Mouse (Mus musculus): ENCODE results near the gene Orai1. TPM values are rescaled to one million over a fixed set of nuclear protein-coding genes. Genes with fewer than 3 reads are reported as not detected.

The Orai1 gene
- polyA plus RNA-seq, 1 experiment from 2014 or later: 24.6 TPM

DNA sequence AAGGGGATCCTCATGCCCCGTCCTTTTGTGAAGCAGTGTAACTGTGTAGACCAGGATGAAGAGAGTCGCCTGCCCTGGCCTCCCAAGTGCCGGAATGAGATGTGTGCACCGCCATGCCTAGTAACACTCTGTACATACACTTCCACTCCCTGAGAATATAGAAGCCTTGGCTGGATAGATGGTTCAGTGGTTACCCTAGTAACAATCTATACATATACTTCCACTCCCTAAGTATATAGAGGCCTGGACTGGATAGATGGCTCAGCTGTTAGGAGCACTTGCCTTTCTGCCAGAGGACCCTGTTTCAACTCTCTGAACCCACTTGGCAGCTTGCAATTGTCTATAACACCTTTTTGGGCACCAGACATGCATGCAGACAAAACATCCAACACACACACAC, 20.2 kb downstream of the Orai1 start:
- Histone ChIP-seq H3K9ac (ENCODE audit: low read length) (no peak overlapping the region), H3K4me1 (ENCODE audit: control insufficient read depth in 2 of 2, insufficient read depth in 2 of 2, low read length in 2 of 2) (peaks cover 7 to 8% of the 10 kb centered on the region in 2 experiments; a peak in 3 of 4 replicates), H3K27me3 (ENCODE audit: control insufficient read depth, insufficient read depth, low read length) (no peaks in the 10 kb centered on the region), H3K4me3 (ENCODE audit: control insufficient read depth in 1 of 2, insufficient read depth in 1 of 2, low read depth in 1 of 2, low read length in 2 of 2) (no peak overlapping the region), H3K36me3 (ENCODE audit: control insufficient read depth, insufficient read depth, low read length) (peaks cover 21% of the 10 kb centered on the region), H3K4me2 (ENCODE audit: low read length) (no peak overlapping the region), H3K27ac (replicated peaks in 1 of 2; ENCODE audit: control insufficient read depth in 1 of 2, insufficient read depth in 1 of 2, low read depth in 2 of 2, low read length in 2 of 2) (no peak overlapping the region), H3K9me3 (ENCODE audit: control insufficient read depth, low read length) (0 out of 2 replicates have a peak, but pooled peaks cover 4% of the 10 kb centered on the region)
- ATAC-seq (ENCODE audit: insufficient number of reproducible peaks, insufficient read depth, low FRiP score, low read depth): no peak
- WGBS: 79% methylated on average over 4 of the region's 4 CpGs

DNA sequence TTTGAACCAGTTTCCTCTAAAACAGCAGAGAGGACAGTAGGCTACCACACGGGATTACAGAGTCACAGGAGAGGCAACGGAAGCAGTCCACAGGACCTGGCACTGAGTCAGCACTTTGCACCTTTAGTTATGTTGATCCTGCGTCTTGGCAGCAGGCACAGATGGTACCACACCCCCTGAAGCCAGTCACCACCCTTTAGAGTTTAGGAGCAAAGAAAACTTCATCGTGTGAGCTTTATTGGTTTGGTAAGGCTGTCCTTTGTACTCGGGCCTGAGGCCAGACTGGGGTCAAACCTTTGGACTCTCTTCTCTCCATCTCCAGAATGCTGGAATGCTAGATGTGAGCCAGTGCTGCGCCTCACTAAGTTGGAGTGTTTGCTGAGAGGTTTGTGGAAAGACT, 20.7 kb downstream of the Orai1 start:
- no peak for ATAC-seq (ENCODE audit: insufficient number of reproducible peaks, insufficient read depth, low FRiP score, low read depth)
- H3K9ac ChIP-seq (ENCODE audit: low read length): no peak overlapping the region
- H3K27ac ChIP-seq (replicated peaks in 1 of 2; ENCODE audit: control insufficient read depth in 1 of 2, insufficient read depth in 1 of 2, low read depth in 2 of 2, low read length in 2 of 2): no peak overlapping the region
- no peaks in the 10 kb centered on the region for H3K27me3 ChIP-seq (ENCODE audit: control insufficient read depth, insufficient read depth, low read length)
- no peak overlapping the region for H3K4me3 ChIP-seq (ENCODE audit: control insufficient read depth in 1 of 2, insufficient read depth in 1 of 2, low read depth in 1 of 2, low read length in 2 of 2)
- H3K4me2 ChIP-seq (ENCODE audit: low read length): no peak overlapping the region
- WGBS: 29% methylated on average over 6 of the region's 6 CpGs
- peaks cover 7 to 8% of the 10 kb centered on the region in 2 experiments; a peak in 3 of 4 replicates for H3K4me1 ChIP-seq (ENCODE audit: control insufficient read depth in 2 of 2, insufficient read depth in 2 of 2, low read length in 2 of 2)
- H3K36me3 ChIP-seq (ENCODE audit: control insufficient read depth, insufficient read depth, low read length): peaks cover 16% of the 10 kb centered on the region
- 0 out of 2 replicates have a peak, but pooled peaks cover 4% of the 10 kb centered on the region for H3K9me3 ChIP-seq (ENCODE audit: control insufficient read depth, low read length)

DNA sequence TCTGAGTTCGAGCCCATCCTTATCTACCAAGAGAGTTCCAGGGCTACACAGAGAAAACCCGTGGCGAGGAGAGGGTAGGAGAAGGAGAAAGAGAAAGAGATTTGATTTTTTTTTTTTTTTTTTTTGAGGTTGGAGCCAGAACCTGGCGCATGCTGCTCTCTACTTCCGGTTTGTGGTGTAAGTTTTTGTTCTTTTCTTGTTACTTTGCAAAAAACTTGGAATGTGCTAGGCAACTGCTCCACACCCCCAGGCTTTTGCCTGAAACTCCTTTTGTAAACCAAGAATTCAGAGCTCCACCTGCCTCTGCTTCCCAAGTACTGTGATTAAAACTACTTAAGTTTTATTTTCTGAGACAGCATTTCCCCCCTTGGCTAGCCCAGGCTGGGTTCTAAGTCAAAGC, 23.2 kb downstream of the Orai1 start:
- no peak overlapping the region for H3K27ac ChIP-seq (replicated peaks in 1 of 2; ENCODE audit: control insufficient read depth in 1 of 2, insufficient read depth in 1 of 2, low read depth in 2 of 2, low read length in 2 of 2)
- no peak overlapping the region for H3K4me3 ChIP-seq (ENCODE audit: control insufficient read depth in 1 of 2, insufficient read depth in 1 of 2, low read depth in 1 of 2, low read length in 2 of 2)
- no peak for ATAC-seq (ENCODE audit: insufficient number of reproducible peaks, insufficient read depth, low FRiP score, low read depth)
- peaks cover 7 to 8% of the 10 kb centered on the region in 2 experiments; a peak in 3 of 4 replicates for H3K4me1 ChIP-seq (ENCODE audit: control insufficient read depth in 2 of 2, insufficient read depth in 2 of 2, low read length in 2 of 2)
- no peaks in the 10 kb centered on the region for H3K27me3 ChIP-seq (ENCODE audit: control insufficient read depth, insufficient read depth, low read length)
- H3K4me2 ChIP-seq (ENCODE audit: low read length): no peak overlapping the region
- 79% methylated on average over 5 of the region's 5 CpGs for WGBS
- no peak overlapping the region for H3K9ac ChIP-seq (ENCODE audit: low read length)
- H3K9me3 ChIP-seq (ENCODE audit: control insufficient read depth, low read length): no peaks in the 10 kb centered on the region
- no peaks in the 10 kb centered on the region for H3K36me3 ChIP-seq (ENCODE audit: control insufficient read depth, insufficient read depth, low read length)

DNA sequence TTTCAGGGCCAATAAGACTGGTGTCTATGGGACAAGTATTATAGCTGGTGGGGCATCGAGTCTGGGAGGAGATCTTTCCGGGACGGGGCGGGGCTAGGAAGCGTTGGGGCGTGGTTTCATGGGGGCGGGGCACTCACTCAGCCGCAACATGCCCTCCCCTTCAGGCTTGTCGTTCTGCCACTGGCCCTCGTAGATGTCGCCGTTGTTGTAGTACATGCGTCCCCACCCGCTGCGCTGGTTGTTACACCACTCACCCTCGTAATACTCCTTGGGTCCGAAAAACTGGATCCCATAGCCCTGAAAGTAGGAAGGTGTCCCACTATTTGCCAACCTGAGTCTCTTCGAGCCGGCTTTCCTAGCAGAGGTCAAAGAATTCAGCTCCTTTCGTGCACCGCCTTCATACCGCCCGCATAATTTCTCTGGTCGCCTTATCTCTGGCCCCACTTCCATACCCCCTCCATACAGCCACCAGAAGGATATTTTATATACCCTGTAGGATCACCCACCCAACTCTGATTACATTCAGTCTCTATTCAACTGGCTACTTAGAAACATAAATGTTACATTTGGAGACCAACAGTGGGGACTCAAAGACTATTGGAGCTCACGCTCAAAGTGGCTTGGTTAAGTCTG, 24.4 kb downstream of the Orai1 start:
- peak; percentile 51; the same call in 1 of the 2 replicates for ATAC-seq (ENCODE audit: insufficient number of reproducible peaks, insufficient read depth, low FRiP score, low read depth)
- no peaks in the 10 kb centered on the region for H3K9me3 ChIP-seq (ENCODE audit: control insufficient read depth, low read length)
- peak overlapping the region; percentile 67 for H3K4me2 ChIP-seq (ENCODE audit: low read length)
- H3K27ac ChIP-seq (replicated peaks in 1 of 2; ENCODE audit: control insufficient read depth in 1 of 2, insufficient read depth in 1 of 2, low read depth in 2 of 2, low read length in 2 of 2): no peak overlapping the region; a peak in 1 of 4 replicates
- peaks cover 7 to 8% of the 10 kb centered on the region in 2 experiments; a peak in 3 of 4 replicates for H3K4me1 ChIP-seq (ENCODE audit: control insufficient read depth in 2 of 2, insufficient read depth in 2 of 2, low read length in 2 of 2)
- 3% methylated on average over 25 of the region's 25 CpGs for WGBS
- H3K9ac ChIP-seq (ENCODE audit: low read length): peak overlapping the region; percentile 59
- peak overlapping the region; percentile 34 to 48 for H3K4me3 ChIP-seq (ENCODE audit: control insufficient read depth in 1 of 2, insufficient read depth in 1 of 2, low read depth in 1 of 2, low read length in 2 of 2)
- H3K27me3 ChIP-seq (ENCODE audit: control insufficient read depth, insufficient read depth, low read length): no peaks in the 10 kb centered on the region
- no peaks in the 10 kb centered on the region for H3K36me3 ChIP-seq (ENCODE audit: control insufficient read depth, insufficient read depth, low read length)

DNA sequence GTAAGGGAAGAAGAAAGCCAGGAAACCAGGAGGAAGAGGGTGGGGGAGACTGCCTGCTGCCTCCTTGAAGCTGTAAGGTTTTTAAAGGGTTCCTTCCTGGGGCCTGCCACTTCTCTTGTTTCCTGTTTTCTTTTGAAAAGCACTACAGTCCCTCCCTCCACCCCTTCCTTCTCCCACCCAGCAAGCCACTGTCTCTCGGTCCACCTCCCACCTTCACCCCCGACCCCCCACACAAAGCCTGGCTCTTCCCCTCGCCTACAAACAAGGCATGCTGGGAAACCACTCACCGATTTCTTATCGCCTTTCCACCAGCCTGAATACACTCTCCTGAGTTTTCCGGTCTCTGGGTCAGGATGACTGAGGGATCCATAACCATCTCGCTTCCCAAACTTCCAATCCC, 25.9 kb downstream of the Orai1 start:
- Histone ChIP-seq H3K4me2 (ENCODE audit: low read length) (peak overlapping the region; percentile 11; the same call in 1 of the 2 replicates), H3K27ac (replicated peaks in 1 of 2; ENCODE audit: control insufficient read depth in 1 of 2, insufficient read depth in 1 of 2, low read depth in 2 of 2, low read length in 2 of 2) (peak overlapping the region; percentile 53 to 68), H3K4me3 (ENCODE audit: control insufficient read depth in 1 of 2, insufficient read depth in 1 of 2, low read depth in 1 of 2, low read length in 2 of 2) (no peak overlapping the region), H3K4me1 (ENCODE audit: control insufficient read depth in 2 of 2, insufficient read depth in 2 of 2, low read length in 2 of 2) (peaks cover 7 to 11% of the 10 kb centered on the region in 2 experiments), H3K9me3 (ENCODE audit: control insufficient read depth, low read length) (no peaks in the 10 kb centered on the region), H3K27me3 (ENCODE audit: control insufficient read depth, insufficient read depth, low read length) (no peaks in the 10 kb centered on the region), H3K36me3 (ENCODE audit: control insufficient read depth, insufficient read depth, low read length) (no peaks in the 10 kb centered on the region), H3K9ac (ENCODE audit: low read length) (no peak overlapping the region; the same call in 1 of the 2 replicates)
- 37% methylated on average over 7 of the region's 7 CpGs for WGBS
- ATAC-seq (ENCODE audit: insufficient number of reproducible peaks, insufficient read depth, low FRiP score, low read depth): no peak

DNA sequence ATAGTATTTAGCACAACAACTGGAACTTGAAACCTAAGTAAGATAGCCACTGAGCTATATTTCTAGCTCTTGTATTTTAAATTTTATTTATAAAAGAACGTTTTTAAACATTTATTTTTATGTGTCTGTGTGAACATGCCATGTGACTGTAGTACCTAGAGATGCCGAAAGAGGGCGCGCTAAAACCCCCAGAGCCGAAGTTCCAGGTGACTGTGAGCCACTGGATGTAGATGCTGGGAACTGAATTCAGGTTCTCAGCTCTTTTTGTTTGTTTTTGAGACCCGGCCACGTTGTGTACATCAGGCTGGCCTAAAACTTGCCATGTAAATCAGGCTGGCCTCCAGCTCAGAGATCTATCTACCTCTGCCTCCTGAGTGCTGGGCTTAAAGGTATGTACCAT, 29.0 kb downstream of the Orai1 start:
- no peak overlapping the region for H3K4me2 ChIP-seq (ENCODE audit: low read length)
- no peaks in the 10 kb centered on the region for H3K9me3 ChIP-seq (ENCODE audit: control insufficient read depth, low read length)
- H3K4me3 ChIP-seq (ENCODE audit: control insufficient read depth in 1 of 2, insufficient read depth in 1 of 2, low read depth in 1 of 2, low read length in 2 of 2): no peak overlapping the region
- no peak overlapping the region for H3K27ac ChIP-seq (replicated peaks in 1 of 2; ENCODE audit: control insufficient read depth in 1 of 2, insufficient read depth in 1 of 2, low read depth in 2 of 2, low read length in 2 of 2)
- H3K4me1 ChIP-seq (ENCODE audit: control insufficient read depth in 2 of 2, insufficient read depth in 2 of 2, low read length in 2 of 2): peaks cover 5 to 11% of the 10 kb centered on the region in 2 experiments
- H3K27me3 ChIP-seq (ENCODE audit: control insufficient read depth, insufficient read depth, low read length): no peaks in the 10 kb centered on the region
- WGBS: 21% methylated on average over 7 of the region's 7 CpGs
- H3K9ac ChIP-seq (ENCODE audit: low read length): no peak overlapping the region
- no peaks in the 10 kb centered on the region for H3K36me3 ChIP-seq (ENCODE audit: control insufficient read depth, insufficient read depth, low read length)
- ATAC-seq (ENCODE audit: insufficient number of reproducible peaks, insufficient read depth, low FRiP score, low read depth): no peak

DNA sequence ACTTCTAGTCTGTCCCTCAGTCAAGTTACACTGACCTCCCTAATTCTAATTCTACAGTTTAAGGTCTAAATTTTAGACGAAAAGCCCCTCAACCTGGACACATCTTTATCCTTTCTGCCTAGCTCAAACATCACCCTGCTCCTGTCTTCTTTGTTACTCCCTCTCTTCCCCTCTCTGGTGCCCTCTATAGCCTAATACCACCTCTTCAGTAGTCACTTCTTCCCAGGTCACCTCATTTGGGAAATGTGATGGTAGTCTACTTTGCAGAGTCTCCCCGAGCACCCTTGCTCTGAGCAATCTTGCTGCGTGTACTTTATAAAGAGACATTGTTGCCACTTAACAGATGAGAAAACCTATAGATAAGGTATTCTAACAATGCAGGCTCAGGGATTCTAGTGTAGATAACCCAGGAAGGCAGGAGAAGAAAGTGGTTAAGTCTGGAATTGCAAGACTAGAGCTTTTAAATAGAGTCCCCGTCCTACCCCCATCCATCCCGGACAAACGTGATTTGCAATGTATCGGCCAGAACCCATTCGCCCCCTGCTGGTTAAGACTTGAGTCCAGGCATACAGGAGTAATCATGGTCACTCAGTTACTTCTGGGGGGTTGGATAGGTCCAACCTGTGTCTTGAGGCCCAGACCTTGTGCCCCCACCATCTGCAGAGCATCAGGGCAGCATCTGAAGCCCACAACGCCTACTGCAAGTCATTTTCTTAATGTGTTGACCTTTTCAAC, 30.9 kb downstream of the Orai1 start:
- 22% methylated on average over 9 of the region's 9 CpGs for WGBS
- ATAC-seq (ENCODE audit: insufficient number of reproducible peaks, insufficient read depth, low FRiP score, low read depth): no peak

More for the DNA sequence above, 30.9 kb downstream of the Orai1 start:
- H3K27ac ChIP-seq (replicated peaks in 1 of 2; ENCODE audit: control insufficient read depth in 1 of 2, insufficient read depth in 1 of 2, low read depth in 2 of 2, low read length in 2 of 2): no peak overlapping the region
- no peaks in the 10 kb centered on the region for H3K36me3 ChIP-seq (ENCODE audit: control insufficient read depth, insufficient read depth, low read length)
- no peak overlapping the region for H3K4me3 ChIP-seq (ENCODE audit: control insufficient read depth in 1 of 2, insufficient read depth in 1 of 2, low read depth in 1 of 2, low read length in 2 of 2)
- no peak overlapping the region for H3K9ac ChIP-seq (ENCODE audit: low read length)
- H3K27me3 ChIP-seq (ENCODE audit: control insufficient read depth, insufficient read depth, low read length): no peaks in the 10 kb centered on the region
- H3K9me3 ChIP-seq (ENCODE audit: control insufficient read depth, low read length): no peaks in the 10 kb centered on the region
- peak overlapping the region; percentile 31; the same call in 1 of the 2 replicates for H3K4me2 ChIP-seq (ENCODE audit: low read length)
- H3K4me1 ChIP-seq (ENCODE audit: control insufficient read depth in 2 of 2, insufficient read depth in 2 of 2, low read length in 2 of 2): peaks cover 2 to 7% of the 10 kb centered on the region in 2 experiments; a peak in 2 of 4 replicates

Data from heart, embryonic 14.5 days (tissue).